Mouse (Mus musculus): Measurements from ENCODE around the gene Kcnj4.

Gene Kcnj4

DNA sequence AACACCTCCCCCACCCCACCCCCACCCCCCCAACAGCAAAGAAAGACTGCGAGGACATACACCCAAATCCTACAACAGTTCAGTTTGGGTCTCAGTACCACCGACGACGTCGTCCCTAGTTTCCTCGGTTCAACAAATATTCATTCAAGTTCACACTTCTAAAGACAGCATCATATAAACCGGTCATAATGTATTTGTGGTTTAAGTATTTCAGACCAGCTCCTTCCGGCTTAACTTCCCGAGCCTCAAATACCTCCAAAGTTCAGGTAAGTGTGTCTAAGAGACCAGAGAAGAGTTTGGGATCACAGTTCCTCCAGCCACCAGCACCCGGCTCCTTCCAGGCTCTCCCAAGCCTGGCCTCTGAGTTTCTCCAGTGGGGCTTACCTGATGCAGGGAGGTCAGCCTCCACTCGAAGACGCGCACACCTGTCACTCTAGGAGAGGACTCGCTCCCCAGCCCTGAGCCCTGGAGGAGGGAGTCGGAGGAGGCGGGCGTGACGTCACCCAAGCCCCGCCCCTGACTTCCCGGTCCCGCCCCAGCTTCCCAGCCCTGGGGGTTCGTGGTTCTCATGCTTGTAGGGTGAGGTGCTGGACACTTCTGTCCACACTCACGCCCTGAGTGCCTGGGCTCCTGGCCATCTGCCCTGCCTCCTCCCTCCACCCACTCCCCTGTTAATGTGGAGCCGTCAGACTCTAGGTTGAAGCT is 49.8 kb downstream of the Kcnj4 start, which contains the start of gene Csnk1e:
TSS of gene Csnk1e (minus strand) at position 461 of the 705 bp plus-strand sequence.
- DNase-seq = peak; percentile 88 to 89

DNA sequence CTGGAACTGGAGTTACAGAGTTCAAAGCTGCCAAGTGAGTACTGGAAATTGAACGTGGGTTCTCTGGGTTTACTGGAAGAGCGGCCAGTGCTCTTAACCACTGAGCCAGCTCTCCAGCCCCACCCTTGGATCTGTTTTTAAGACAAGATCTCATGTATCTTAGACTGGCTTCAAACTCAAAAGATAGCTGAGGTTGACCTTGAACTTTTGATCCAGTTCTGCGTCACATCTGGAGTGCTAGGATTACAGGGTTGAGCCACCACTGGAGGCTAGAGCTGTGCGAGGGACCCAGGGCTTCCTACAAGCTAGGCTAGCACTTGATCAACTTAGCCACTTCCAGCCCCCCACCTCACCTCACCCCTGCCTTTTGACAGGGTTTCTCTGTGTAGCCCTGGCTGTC is 51.2 kb downstream of the Kcnj4 start:
- no peak for DNase-seq

DNA sequence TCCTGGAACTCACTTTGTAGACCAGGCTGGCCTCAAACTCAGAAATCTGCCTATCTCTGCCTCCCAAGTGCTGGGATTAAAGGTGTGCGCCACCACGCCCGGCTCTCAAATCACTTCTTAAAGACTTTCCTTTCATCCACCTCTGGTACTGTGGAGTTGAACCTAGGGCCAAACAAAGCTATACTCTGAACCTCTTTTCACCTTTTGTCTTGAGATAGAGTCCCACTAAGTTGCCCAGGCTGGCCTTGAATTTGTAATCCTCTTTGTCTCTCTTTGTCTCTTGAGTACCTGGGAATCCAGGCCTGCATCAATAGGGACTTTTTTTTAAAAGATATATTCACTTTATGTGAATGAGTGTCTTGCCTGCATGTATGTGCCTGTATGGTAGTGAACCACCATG is 57.0 kb downstream of the Kcnj4 start:
- no peak for DNase-seq

DNA sequence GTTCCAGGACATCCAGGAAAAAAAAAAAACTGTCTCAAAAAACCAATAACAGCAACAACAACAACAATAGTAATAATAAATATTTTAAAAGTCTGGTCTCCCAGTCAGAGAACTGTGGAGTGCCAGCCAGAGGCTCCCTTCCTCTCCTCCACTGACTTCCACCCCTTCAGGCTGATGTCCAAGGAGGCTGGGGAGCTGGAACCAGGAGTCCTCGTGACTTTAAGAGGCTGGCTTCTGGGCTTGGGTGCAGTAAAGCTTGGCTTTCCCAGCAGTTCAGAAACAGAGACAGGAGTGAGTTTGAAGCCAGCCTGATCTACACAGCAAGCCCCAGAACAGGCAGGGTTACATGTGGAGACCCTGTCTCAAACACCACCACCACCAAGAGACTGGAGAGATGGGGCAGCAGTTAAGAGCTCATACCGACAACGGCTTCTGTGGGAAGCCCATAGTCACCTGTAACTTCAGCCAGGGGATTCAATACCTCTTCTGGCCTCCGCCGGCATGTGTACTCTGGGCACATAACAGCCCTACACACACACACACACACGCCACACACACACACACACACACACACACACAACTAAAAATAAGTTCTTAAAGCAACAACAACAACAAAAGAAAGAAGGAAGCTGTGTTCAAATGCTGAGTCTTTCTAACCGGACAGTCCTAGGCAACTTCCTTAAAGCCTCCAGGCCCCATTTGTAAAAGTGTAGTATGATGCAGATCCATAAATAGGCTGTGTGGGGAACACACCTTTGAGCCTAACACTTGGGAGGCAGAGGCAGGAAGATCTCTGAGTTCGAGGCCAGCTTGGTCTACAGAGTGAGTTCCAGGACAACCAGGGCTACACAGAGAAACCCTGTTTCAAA is 59.0 kb downstream of the Kcnj4 start:
- DNase-seq = no peak

DNA sequence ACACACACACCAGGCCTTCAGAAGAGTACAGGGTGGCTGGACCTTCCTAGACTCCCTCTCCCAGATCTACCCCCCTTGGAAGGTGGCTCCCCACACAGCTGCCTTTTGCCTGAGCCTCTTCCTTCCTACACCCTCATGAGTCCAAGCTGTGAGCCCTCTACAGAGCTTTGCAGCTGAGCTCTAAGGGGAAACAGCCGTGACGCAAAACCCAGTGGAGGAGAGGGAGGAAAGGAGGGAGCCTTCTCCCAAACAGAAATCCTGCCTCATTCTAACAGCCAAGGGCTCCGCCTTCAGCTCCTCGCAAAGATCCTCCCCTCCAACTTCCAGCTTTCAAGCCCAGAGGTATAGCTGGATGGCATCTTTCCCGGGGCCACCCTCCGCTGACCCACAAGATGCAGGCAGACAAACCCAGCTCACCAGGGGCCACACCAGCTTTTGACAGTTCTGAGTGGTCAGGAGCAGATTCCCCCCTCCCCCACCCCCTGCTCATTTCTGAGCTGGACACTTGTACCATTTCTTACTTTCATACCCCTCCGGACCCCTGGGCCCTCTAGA is 61.1 kb downstream of the Kcnj4 start:
- DNase-seq = no peak

DNA sequence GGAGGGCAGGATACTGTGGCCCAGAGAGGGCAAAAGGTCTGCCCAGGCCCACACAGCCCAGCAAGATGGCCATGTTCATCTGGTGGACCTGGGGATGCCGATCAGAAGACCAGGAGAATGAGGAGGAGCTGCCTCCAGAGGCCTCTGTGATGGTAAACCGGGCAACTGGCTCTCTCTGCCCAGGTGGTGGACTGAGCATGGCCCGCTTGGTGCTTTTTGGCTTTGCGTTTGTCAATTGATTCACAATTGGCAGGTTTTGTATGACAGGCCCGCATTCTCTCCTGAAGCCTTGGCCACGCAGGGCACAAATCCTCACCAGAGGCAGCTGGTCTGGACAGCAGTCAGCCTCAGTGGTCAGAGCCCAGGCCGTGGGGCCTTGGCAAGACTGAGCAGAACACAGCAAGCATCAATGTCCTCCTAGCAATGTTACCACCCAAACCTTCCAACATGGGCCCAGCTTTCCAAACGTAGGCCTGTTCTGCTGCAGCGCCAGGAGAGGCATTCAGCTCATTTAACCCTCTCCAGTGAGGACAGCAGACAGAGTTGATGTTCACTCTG is 62.0 kb downstream of the Kcnj4 start:
- DNase-seq = no peak

DNA sequence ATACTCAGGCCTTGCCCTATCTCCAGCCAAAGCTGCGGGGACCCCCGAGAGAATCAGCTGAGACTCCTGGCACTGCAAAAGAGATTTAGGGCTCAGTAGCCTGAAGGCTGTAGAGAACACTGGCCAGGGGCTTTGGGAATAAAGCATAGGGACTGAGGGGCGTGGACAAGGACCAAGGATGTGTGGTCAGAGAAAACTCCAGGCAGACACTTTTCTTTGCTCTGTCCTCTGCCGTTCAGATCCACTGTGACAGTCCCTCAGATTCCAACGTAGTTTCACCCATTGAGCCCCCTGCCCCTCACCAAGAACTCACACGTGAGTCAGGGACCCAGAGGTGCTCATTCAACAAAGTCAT is 62.8 kb downstream of the Kcnj4 start:
- DNase-seq = no peak

DNA sequence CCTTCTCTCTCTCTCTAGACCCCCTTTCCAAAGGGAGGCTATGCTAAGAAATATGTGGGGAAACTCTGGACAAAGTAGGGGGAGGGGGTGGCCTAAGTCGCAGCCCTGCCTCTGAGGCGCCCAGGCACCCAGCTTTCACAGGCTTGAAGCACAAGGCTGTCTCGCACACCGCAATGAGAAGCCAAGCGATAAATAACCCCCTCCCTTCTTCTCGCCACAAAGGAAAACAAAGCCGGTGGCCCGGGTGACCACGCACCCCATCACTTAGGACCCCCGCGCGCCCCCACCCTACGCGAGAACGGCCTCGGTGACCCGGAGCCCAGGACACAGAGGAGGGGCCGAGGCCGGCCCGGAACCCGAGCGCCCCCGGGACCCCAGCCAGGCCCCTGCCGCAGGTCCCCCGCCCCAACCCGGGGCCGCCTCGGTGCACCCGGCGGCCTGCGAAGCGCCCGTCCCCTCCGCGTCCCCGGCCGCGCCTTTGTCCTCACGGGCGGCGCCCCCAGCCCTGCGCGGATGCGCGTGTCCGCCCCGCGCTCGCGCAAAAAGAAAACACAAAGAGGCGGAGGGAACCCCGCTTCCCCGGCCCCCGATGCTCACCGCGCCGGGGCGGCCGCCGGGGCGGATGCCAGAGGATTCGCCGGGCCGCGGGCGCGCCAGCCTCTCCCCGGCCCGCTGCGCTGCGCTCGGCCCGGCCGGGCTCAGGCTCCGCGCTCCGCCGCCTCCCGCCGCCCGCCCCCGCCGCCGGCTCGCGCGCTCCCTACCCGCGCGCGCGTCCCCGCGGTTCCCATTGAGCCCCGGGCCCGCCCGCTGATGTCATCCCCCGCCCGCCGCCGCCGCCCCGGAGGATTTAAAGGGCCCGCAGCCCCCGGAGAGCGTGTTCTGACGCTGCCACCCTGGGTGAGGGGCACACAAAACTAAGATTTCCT is 63.4 kb downstream of the Kcnj4 start:
- peak; percentile 87 to 90 for DNase-seq

DNA sequence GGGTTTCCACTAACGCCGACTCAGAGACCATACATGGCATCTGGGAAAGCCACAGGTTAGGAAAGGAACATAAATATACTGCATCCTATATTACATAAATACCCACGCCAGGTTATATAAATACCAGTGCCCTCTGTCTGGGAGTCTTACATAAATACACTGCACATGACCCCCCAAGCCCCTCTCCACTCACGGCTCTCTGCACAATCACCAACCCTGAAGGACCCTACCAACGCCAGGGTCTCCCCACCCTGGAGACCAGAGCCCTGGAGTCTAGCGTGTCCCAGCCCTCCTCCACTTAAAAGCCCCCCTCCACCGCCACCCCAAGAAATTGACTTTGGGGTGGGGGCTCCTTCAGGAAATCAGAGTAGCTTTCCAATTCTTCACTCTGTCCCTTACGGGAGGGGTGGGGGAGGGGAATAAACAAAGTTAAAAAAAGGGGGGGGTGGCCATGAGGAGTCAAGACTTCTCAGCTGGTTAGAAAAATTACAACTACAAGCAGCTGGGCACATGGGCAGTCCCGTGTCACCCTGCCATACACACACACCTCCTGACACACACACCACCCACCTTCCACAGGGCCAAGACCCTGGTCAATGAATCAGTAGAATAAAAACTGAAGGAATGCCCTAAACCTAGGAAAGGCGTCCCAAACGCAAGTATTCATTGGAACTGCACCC is 64.2 kb downstream of the Kcnj4 start:
- no peak for DNase-seq

DNA sequence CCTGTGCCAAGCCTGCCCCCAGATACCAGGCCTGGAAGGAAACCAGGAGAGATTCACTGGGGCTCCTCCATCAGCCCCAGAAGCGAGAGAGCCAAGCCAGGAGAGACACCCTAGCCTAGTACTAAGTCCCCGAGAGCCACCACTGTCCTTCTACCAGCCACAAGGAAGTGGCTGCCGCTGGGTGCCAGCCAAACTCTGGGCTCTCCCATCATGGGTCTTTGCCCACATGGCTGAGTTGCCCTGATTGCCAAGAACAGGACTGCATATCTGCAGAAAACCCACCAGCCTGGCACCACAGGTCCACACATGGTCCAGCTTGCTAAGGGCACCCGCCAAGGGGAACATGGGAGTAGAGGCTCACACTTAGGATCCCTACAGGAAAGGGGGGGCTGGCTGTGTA is 64.8 kb downstream of the Kcnj4 start:
- DNase-seq = peak; percentile 55 to 70

DNA sequence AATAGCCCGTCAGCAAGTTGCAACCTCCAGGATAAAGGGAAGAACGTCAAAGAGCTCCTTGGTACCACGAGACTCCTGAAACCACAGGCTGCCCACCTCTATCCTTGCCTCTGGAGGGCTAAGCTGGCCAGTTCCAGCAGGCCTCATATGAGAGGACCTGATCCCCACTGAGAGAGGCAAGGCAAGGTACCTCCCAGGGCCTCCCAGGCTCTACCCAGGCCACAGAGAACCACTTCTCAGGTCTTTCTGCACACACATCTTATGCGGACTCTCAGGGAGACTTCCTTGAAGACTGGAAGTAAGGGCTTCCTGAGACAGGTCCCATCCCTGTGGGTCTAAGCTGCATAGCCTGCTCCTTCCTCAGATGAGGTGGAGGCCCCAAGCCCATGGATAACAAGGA is 65.7 kb downstream of the Kcnj4 start:
- no peak for DNase-seq

DNA sequence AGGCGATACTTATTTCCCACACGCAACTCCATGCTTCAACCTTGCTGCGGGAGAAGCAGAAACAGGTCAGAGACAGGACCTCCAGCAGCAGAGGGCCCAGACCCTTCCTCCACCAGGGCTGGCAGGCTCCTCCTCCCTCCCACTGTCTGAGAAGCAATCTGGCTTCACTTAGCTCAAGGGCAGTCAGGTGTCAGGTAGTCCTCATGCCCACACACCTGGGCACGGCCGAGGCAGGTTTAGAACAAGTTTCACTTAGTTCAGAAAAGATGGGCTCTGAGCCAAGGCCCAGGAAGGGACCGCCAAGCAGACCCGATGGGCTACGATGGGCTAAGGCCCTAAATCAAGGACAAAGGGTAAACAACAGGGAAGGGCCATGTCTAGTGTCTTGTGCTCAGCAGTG is 66.2 kb downstream of the Kcnj4 start:
- DNase-seq = no peak

DNA sequence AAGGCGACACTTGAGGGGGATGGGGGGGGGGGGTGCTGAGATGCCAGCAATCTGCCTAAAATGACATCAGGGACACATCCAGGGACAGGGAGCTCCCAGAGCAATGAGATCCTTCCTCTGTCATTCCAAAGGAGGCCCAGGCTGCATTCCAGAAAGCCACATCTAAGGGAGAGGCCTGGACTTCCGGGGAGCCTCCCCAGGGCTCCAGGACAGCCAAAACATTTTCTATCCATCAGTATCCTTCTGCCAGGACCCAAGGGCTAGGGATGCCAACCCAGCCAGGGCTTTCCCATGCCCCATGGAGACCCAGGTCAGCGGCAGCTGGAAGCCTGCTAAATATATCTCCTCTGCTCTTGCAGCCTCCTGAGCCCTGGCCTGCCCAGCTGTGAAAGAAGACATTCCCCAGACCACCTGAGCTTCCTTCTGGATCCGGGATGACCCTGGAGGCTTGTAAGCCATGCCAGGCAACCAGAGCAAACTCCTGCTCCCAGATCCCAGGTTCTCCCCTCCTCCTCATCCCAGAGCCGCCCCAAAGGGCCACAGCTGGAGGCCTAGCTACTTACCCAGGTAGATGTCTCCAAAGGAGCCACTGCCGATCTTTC is 66.7 kb downstream of the Kcnj4 start:
- peak; percentile 45 to 74 for DNase-seq

DNA sequence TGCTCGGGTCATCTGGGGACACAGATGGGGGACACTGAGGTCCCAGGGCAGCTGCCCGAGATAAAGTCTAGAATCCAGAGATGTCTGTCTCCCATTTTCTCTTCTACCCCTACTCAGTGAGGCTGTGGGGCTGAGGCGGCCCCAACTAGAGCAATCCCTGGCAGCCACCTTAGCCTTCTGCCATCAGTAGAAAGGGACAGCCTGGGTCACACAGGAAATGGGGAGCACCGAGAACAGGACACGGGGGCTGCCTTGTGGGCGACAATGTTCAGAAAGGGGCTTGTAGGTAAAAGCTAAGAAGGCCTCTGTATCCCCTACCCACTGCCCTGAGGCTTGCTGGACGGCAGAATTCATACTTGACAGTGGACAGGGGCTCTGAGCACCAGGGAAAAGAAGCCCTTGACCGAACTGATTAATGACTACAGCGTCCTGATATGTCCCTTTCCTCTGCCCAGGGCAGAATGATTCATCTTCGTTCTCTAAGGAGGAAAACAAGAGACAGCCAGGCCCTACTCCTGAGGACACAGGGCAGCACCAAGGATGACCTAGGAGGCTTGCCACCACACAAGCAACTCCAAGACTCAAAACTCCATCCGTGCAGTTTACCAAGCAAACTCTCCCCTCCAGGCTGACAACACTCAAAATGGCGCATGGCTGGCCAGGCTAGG is 67.4 kb downstream of the Kcnj4 start:
- no peak for DNase-seq

DNA sequence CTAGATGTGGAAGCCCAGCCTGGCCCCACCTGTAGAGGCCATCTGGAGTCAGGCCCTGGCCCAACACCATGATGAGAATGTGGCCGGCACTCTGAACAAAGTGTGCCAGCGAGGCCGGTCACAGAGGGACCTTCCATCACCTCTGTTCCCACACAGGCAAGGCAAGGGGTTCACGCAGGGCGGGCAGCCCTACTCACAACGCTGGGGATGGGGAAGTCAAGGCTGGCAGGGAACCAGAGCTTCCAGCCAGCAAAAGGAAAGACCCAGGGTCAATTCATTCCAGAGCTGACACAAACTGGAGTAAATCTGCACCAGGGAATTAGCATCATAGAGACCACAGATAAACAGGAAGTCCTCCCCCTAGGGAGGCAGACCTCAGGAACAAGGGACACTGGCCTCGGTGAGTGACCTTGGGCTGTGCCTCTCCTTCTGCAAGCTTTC is 68.5 kb downstream of the Kcnj4 start:
- DNase-seq = peak in 1 of 2 experiments; percentile 38

DNA sequence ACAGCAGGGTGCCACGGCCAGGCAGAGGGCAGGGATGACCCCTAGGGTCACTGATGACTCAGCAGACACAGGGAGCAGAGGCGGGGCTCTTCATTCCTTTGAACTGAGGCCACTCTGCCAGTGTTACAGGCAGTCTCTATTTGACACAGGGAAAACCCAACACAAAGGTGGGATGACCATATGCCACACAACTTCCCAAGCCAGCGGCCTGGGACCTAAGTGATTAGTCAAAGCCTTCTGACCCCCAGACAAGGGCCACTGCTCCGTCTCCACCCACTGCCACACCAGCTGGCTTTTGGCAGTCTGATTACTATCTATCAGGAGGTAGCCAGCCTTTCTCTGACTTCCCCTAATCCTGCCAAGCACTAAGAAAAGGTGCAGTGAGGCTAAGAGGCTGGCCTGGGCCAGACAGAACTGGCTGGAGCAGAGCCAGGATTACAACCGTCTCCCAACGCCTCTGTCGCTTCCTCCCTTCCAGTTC is 69.8 kb downstream of the Kcnj4 start:
- peak; percentile 57 to 71 for DNase-seq

Data from lung, postnatal 4 days (tissue).